Mouse (Mus musculus) right cerebral cortex, postnatal 14 days (tissue): ENCODE measurements around the gene Nme6.
A peak's percentile ranks its signal among the peaks of the same experiment; 100 is the strongest.
"Not testable (repeated sequence)": the region's sequence is repeated elsewhere in the genome, so short reads cannot be mapped to it uniquely, and the experiment has no call there.

Source experiments
- DNase-seq: peaks from one replicate; pipeline ENCODE4 v3.0.0; 2022

The Nme6 gene

DNA sequence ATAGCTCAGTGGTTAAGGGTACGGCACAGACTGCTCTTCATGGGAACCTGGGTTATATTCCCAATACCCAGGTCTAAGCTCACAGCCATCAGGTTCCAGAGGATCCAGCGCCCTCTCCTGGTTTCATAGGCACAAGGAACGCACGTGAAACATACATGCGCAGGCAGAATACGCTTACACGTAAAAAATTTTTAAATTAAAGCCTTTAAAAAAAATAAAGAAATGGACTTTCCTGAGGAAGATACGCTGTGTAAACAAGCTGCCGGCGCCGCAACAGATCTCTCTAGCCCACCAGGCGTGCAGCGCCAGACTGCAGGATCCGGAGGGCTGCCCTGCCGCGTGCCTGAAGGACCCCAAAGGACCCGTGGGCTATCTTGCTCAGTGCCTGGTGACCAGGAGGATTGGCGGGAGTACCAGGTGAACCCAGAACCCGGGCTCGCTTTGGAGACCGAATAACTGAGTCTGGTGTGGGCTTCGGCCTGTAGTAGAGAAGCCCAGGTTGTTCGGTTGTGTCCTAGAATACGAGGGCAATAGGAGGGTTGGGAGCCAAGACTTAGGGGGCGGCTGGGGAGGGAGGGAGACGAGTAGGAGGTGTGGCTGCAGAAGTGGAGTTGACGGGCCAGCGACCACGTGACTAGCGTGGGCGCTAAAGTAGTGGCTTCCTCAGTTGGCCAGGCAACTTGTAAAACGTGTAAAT, at the start of gene Nme6:
Nme6 (plus strand) TSS at position 359 of the 697 bp plus-strand sequence.
- DNase-seq = peak; percentile 82

DNA sequence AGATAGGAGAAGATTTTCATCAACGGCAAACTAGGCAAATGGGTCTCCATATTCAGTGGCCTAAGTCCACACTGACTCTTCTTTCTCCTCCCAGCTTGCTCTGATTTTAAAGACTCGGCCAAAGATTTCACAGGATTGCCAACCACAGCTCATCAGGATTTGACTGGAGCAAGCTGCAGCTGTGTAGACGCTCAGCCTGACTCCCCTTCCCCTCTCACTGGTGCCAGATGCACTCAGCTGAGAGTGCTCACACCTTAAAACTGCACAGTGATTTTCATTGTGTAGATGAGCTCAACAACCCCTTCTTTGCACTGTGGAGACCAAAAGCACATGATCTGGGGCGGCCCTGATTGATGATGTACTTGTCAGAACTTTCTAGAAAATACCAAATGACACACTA, 42.0 kb upstream of the Nme6 start, which contains the start of gene Fbxw27:
Fbxw27 (minus strand) TSS at position 101 of the 400 bp plus-strand sequence.
- DNase-seq = not testable (repeated sequence)

DNA sequence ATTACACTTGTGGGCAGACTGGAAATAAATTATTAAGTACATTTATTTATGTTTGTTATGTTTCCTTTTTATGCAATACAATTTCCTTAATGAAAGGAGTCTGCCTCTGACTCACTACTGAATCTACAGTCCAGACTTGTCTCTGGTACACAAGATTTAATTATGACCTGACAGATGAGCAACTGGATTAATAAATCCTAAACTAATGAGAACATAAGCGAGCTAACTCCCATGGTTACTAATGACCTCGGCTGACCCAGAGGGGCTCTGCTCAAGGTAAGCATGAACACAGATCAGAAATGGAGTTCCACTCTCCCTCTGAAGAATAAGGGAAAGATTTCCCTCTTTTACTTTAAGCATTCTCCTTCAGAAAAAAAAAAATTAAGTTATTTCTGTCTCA, 37.3 kb upstream of the Nme6 start:
- no peak for DNase-seq

DNA sequence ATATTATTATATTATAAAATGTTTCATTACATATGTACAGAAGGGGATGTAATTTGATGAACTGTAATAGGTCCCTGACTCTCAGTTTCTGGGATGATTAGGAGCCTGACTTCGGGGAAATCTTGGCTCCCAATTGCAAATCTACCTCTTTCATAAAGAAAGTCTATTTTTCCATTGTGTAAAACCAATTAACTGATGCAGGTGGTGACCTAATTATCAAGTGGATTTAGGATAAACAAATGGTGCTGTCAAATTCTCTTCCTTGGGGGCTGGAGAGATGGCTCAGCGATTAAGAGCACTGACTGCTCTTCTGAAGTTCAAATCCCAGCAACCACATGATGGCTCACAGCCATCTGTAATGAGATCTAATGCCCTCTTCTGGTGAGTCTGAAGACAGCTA, 36.7 kb upstream of the Nme6 start:
- DNase-seq = no peak

DNA sequence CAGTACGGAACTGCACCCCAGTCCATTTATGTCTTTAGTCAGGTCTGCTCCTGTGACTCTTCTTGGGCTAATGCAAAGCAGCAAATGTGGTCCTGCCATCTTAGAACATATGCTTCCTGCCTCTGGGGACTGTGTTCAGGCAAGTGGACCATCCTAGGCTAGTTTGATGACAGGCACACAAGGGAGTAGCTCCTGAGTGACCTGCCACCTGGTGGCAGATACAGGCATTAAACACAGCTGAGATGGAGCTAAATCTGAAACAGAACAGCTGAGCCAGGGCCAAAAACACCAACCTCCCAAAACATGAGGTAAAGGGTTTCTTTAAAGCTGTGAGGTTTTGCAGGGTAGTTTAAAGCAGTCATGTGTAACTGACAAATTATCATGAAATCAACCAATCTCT, 34.5 kb upstream of the Nme6 start:
- peak; percentile 20 for DNase-seq

DNA sequence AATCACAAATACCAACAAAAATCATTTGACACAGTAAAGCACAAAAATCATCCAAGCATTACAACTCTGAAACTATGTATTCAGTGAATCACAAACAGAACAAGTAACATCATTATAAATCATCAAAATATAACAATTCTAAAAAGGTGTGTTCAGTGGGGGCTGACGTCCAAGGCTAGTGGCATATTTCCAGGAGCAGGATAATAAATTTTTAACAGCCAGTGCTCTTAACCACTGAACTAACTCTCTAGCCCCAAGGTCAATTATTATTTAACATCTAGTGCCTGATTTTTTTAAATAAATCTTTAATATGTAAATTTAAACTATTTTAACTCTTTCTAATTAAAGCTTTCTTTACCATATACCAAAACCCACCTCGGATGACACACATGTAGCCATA, 27.0 kb upstream of the Nme6 start:
- not testable (repeated sequence) for DNase-seq

DNA sequence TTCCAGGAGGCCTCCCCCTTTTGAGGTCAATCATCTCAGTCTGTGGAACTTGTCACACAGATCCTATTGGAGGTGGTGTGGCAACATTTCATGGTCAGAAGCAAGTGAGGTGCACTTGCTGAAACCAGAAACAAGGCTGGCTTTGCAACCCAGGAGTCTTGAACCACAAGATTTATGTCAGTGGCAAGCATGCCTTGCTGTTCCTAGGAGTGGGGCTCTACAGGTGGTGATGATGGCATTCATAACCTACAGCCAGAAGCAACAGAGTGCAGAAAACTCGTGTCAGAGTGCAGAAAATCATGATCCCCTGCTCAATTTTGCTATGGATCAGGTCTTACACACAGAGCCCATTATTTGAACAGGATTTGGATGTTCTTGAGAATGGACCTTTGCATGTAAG, 26.3 kb upstream of the Nme6 start:
- DNase-seq = no peak

DNA sequence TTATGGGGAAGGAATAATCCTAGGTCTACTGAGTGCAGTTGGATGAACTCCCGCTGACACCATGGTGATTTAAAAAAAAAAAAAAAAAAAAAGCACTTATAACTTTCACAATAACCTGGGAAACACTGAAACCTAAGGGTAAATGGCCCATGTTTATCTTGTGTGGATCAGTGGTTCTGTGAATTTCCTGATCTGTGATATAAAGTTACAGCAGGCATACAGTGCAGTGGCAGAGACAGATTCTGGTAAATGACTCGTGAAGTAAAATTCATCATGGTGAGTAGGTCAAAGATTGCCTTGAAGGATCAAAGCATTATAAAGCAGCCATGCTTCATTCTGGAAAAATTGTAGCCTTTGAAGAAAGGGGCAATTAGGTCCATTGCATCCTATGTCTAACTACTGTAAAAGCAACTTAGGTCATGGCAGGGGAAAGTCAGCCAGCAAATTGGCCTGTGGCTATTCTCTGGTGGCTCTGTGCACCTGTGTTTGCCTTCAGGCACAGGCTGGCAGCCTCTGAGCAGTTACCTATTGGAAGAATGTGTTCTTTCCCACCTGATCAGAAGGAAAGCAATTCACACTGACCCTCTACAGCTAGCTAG, 25.8 kb upstream of the Nme6 start:
- DNase-seq = no peak

DNA sequence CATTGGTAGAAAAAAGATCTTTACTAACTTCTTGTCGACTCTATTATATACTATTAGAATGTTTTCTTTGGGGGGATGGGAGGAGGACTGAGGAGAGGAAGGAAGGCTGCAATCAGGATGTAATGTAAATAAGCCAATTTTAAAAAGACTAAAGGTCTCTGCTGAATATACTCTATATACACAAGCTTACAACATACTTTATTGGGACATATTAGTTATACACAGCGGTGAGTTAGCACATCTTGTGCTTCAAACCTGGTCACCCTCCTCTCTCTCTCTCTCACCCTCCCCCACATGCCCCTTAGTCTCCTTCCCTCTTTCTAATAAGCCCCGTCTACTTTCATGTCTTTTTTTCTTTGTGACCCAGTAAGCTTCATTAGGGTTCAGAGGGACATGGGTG, 24.7 kb upstream of the Nme6 start:
- DNase-seq = no peak

DNA sequence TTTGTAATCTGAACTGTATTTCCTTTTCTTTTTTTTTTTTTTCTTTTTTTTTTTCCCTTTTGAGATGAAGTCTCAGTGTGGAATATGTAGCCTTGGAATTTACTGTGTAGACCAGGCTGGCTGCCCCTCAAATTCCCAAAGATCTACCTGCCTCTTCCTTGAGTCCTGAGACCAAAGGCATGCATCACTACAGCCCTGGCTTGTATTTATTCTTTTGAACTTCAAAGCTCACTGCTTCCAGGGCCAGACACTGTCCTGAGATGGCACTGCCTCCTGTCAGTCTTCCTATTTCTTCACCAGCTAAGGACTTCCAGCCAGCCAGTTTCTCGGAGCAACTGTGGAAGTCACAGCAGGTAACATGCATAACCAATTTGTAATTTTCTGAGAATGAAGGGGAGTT, 20.6 kb upstream of the Nme6 start, which contains the start of gene Spink8:
Spink8 (plus strand) TSS at position 301 of the 400 bp plus-strand sequence.
- no peak for DNase-seq

DNA sequence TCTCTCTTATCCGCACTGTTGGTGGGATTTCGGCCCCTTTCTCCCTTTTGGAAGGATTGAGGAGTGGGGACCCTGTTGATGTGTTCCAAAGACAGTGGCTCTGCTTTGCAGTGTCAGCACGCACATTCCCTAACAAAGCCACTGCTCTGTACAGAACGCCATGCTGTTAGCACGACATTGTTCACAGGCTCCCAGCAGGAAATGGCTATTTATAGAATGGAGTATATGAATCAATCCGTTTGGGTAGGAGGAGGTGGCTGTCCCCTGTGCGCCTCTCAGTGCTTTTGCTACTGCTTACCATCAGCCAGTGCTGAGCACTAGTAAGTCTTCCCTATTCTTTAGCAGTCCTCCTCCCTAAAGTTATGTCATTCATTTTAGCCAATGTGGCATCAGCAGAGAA, 19.1 kb upstream of the Nme6 start:
- DNase-seq = no peak

DNA sequence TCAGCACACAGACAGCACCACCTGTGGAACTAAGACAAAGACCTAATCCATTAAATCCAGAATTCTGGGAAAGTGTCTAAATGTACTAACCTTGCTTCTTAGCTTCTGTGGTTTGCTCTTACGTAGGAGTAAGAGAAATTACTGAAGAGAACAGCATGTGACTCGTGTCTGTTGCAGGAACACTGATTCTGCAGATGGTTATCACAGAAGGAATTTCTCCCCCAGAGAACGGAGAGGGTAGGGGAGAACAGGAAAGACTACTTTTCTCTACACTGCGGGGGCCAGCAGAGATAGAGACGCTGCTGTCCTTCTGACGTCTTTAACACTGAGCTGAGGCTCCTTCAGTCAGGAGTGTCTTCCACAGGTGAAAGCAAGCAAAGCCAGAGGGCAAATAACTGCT, 16.2 kb upstream of the Nme6 start:
- DNase-seq = no peak

DNA sequence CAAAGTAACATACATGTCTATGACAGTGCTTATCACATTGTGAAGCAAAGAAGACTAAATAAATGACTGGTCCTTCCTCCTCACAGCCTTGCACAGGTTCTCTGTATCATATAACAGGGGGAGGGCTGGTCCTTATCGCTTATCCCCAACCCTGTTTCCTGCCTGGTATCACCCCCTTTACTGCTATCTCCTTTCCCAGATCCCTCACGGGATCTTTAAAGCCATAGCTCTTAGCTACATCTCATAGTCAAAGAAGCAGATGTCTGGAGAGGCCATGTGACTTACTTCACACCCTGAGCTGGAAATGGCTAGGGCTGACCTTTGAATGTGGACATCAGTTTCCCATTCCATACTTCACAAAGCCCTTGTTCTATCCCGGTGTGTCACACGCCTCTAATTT, 6.8 kb upstream of the Nme6 start:
- no peak for DNase-seq

DNA sequence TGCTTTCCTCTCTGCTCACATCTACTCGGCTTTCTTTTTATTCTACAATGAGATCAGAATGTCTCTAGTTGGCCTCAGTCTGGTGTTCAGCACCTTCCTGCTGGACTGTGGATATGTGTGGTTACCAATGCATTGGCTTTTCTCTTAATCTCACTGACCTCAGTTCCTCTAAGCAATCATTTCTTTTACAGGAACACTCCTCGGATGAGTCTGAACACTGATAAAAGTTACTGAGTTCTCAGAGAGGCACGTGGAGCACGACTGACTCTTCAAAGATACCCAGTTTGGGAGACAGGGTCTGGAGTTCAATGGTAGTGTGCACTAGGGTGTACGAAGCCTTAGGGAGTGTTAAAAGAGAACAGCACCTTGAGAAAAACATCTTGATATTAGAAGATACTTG, 6.4 kb upstream of the Nme6 start:
- DNase-seq = no peak

DNA sequence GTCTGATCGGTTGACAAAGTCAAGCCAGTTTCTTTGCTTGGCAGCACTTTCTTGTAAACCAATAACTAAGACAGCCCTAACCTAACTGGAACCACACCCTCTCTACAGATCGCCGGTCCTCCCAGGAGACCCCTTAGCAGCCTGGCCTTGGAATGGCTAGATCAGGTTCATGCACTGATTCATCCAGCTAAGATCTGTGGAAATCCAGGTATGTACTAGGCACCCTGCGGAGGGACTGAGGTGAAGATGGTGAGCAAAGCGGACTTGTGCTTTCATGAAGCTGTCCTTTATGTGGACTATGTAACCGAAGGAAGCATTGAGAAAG, 501 bp downstream of the Nme6 start:
- no peak for DNase-seq

DNA sequence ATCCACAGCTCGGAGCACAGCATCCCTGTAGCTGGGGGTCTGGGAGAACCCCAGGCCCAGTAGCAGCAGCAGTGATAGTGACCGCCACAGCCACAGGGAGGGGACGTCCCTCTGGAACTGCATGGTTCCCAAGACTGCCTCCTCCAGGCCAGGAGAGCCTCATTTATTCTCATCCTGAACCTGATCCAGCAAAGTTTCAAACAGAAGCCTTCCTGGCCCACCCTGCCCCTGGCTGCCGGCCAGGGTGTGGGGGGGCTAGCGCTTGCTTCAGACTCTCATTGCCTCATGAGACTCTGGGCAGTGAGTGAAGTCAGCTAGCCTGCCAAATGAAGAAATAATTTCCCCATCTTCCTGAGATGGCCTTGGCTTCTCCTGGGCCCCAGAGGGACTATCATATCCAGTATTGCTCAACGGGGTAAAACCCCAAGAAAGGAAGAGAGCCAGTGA, 16.8 kb downstream of the Nme6 start, which contains the start of gene Camp:
Camp (minus strand) TSS at position 306 of the 447 bp plus-strand sequence.
- no peak for DNase-seq

DNA sequence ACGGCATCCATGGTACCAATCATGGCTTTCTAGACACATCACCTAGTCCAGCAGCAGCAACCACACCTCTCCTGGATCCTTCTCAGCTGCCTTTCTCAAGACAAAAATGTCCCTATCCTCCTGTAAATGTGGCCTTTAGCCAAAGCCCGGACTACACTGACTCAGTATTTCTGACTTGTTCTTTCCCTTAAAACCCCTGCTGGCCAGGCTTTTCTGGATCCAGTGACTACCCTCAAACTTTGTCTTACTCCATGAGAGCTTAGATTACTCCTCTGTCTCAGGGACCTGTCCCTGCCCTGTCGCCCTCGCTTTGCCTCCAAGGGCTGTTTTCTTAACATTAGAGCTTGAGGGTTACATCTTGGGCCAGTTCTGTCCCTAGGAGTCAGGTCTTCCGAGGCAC, 17.6 kb downstream of the Nme6 start:
- DNase-seq = no peak

DNA sequence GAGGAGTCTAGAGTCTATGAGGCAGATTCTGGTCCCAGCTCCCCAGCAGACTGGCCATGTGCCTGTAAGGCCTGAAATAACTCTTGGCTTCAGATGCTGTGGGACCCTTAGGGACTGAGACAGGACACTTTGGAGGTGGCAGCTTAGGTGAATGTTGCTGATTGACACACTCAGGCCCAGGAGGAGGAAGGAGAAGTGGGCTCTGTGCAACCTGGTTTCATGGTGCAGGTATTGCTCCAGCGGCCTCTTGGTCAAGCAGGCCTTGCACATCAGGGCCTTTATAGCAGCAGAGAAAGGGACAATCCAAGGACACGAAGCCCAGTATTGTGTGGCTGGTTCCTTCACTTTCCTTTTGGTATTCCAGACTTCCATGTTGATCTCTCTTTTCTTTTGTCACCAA, 21.8 kb downstream of the Nme6 start:
- no peak for DNase-seq

DNA sequence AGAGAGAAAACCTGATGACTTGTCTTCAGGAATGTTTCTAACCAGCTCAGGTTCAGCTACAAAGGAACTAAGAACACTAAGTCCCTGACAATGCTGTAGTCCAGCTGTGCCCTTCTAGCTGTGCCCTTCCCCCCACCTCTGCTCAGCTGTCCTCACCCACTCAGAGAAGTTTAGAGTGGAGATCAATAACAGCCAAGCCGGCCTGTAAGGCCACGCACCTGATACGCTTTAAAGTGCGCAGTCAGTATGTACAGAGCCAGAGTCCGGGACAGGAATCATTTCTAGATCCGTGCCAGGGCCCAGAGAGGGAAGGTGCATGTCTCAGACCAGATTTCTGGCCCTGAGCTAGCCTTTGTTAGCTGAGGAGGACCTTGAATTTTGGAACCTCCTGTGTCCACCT, 23.4 kb downstream of the Nme6 start:
- no peak for DNase-seq

DNA sequence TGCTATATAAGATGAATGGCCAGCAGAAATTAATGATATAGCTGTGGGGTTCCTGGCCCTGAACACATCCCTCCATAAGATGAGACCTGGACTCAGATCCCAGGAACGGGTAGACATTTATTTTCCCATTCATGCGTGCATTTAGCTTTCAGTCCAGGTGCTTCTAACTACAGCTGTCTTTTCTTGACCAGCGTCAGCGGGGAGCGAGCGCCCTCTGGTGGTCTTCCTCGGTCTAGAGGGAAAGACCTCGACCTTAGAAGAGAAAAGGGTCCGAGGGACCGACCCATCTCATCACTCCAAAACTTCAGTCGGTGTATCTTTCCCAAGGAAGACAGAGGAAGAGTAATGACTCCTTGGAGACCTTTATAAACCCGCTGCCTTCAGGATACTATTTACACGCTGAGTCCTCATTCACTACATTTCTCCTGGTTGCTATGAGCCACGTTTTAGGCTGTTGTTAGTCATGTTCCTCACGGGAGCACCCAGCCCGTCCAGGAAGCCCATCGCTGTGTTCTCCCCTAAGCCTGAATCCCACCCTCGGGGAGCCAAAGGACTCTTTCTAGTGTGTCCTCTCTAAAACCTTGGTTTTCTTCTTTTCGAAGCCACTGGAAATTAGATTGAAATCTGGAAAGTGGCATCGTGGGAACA, 30.0 kb downstream of the Nme6 start:
- peak; percentile 83 for DNase-seq

DNA sequence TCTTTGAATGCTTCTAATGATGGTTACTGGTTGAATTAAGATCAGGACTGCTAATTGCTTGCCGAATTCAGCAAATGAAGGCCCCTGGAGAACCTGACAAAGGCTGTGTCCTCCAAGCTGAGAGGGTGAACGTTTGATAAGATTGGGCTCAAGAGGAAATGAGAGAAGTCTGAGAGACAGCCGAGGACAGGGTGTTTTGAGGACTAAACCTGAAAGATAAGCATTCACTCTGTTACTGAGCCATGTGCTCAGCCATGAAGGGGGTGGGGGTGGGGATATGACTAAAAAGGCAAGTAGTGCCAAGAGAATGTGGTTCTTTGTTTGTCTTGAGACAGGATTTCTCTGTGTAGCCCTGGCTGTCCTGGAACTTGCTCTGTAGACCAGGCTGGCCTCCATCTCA, 30.5 kb downstream of the Nme6 start:
- DNase-seq = no peak

DNA sequence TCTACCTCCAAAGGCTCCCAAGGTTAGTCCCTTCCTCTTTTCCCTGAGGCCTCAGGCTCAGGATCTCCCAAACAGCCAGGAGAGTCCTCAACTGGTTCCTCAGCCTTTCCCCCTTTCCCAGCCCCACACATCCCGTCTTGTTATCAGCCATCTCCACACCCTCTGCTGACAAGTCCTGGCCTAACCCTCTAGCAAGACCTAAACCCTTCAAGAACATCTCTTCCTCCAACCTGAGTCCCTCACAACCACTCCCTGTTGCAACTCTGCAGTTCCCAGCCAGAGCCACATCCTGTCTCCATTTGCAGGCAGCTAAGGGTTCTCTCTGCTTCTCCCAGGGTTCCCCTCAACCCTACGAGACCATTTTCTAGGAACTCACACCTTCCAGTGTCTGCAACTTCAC, 33.7 kb downstream of the Nme6 start:
- DNase-seq = no peak

DNA sequence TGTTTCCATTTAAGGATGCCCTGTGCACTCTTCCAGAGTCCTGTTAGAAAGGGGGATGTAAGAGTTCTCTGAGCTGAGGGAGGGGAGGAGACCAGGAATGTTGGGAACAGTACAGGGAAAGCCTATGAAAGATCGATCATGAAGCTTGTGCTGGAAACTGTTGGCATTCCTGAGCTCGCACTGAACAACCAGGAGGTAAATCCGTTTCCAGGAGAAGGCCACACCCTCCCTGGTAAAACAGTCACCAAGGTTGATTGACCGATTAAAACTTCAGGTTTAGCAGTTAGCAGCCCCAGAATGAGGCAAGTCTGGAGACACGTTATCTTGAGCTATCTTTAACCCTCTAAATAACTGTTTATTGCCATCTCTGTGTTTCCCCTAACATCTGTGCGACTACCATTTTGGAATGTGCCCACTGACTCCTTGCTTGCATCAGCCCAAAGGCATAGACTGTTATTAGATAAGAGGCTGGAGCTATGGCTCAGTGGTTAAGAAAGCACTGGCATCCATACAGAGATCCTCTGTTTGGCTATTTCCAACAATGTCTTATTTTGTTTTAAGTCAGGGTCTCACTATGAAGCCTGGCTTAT, 38.5 kb downstream of the Nme6 start:
- no peak for DNase-seq
